In genomic region chr4:106839964-106840611, GRCm38 (mm10) we compare ENCODE assay signal across 8 mouse cellular contexts. TPM values are rescaled to one million over a fixed set of nuclear protein-coding genes. Genes with fewer than 3 reads are reported as not detected.
A peak's percentile ranks its signal among the peaks of the same experiment; 100 is the strongest.
DNase-seq lines count a peak whose midpoint lies in the region; ATAC-seq lines count a peak whose summit lies in the region.

No protein-coding gene starts in this region.

- H3K4me1 ChIP-seq in hindbrain, embryonic 13.5 days (replicated peaks): peaks cover 64% of the 10 kb centered on the region

- no peaks in the 10 kb centered on the region for H3K27me3 ChIP-seq in hindbrain, embryonic 13.5 days

- H3K36me3 ChIP-seq in hindbrain, embryonic 13.5 days: no peaks in the 10 kb centered on the region

- H3K9ac ChIP-seq in hindbrain, embryonic 13.5 days: peak overlapping the region; percentile 96

- ATAC-seq in hindbrain, embryonic 13.5 days (ENCODE audit: low FRiP score): peak; percentile 52

- no peaks in the 10 kb centered on the region for H3K9me3 ChIP-seq in hindbrain, embryonic 13.5 days

- H3K27ac ChIP-seq in hindbrain, embryonic 13.5 days: peak overlapping the region; percentile 100

- peak overlapping the region; percentile 55 for H3K4me3 ChIP-seq in hindbrain, embryonic 13.5 days

- WGBS in hindbrain, embryonic 13.5 days: 0% methylated on average over 12 of the region's 51 CpGs

- H3K4me2 ChIP-seq in hindbrain, embryonic 13.5 days: peak overlapping the region; percentile 100

- peak; percentile 77 for DNase-seq in MN1 (ENCODE audit: low spot score)
- DNase-seq in cerebellum, adult 8-10 months: peak; percentile 88
- peak; percentile 83 to 88 for DNase-seq in frontal cortex, postnatal 10 days (ENCODE audit: low spot score in 2 of 2)
- DNase-seq in layer of hippocampus, postnatal 36 days: peak; percentile 85 to 87
- DNase-seq in lung, postnatal 25 days (ENCODE audit: low spot score): peak; percentile 92
- DNase-seq in retina, postnatal 1 day: peak; percentile 95
- peak; percentile 97 for DNase-seq in thymus, postnatal 4 days

RNA-seq across cellular contexts. Expression of gene Acot11, which starts 35.3 kb away (rescaled TPM):
- polyA plus RNA-seq in hindbrain, embryonic 13.5 days (2015; fragmentation: Nextera tagmentation; extraction: Ambion mirVana): 1.3 and 1.5 TPM in 2 replicates
- 10 to 100 TPM; 50.8 to 52.0 TPM for total RNA-seq in layer of hippocampus, postnatal 36 days (2021)

Comparison
In these comparisons a context has a peak if more than half of its experiments do, and no peak if none do; other contexts are left out.
1. Peak in every context shown above with its lines: DNase-seq, ATAC-seq, H3K4me3 ChIP-seq and H3K27ac ChIP-seq.